Mouse (Mus musculus) C2C12 (cell line): ENCODE measurements around the gene Smarce1.

Experiments
- CTCF ChIP-seq: IDR thresholded peaks from one replicate; pipeline ENCODE4 v1.5.1; 2011; ENCODE audit not compliant: control insufficient read depth, insufficient read depth, insufficient read length
- FOSL1 ChIP-seq: IDR thresholded peaks from one replicate; pipeline ENCODE4 v1.8.0; 2011; ENCODE audit warnings: mild to moderate bottlenecking, low read length; ENCODE audit not compliant: poor library complexity, insufficient read depth, severe bottlenecking
- MAX ChIP-seq: IDR thresholded peaks from one replicate; pipeline ENCODE4 v1.6.1; 2011; ENCODE audit warnings: mild to moderate bottlenecking, control low read depth
- MYOD1 ChIP-seq: IDR thresholded peaks from one replicate; pipeline ENCODE4 v1.6.1; 2011; ENCODE audit warnings: low read depth; ENCODE audit not compliant: control insufficient read depth, insufficient read length
- USF1 ChIP-seq: IDR thresholded peaks from one replicate; pipeline ENCODE4 v1.6.1; 2011; ENCODE audit warnings: low read depth, mild to moderate bottlenecking, control low read depth, moderate library complexity

GRCm38 (mm10) chr11:99182575-99182974 lies 48.2 kb downstream of the Smarce1 start:
- TF ChIP-seq CTCF (no peak), MAX (no peak), FOSL1 (no peak), USF1 (no peak), MYOD1 (no peak)
